Mouse (Mus musculus) MEL (cell line): ENCODE results near the gene Prkcq. TPM values are rescaled to one million over a fixed set of nuclear protein-coding genes. Genes with fewer than 3 reads are reported as not detected.

Experiments
- DNase-seq: peaks from one replicate; pipeline ENCODE4 v3.0.0; 2011; ENCODE audit warnings: low read depth, low spot score
- H3K27ac ChIP-seq: 2 replicates; pipeline ENCODE4 v1.5.1; 2012; ENCODE audit warnings: low read depth, mild to moderate bottlenecking, control low read depth, low read length, moderate library complexity; ENCODE audit not compliant: control insufficient read depth
- H3K27me3 ChIP-seq, 2 experiments: fragments of 150-350 bp in 1 of 2; sonication (generic) in 1 of 2; 2 replicates each; pipeline ENCODE4 v1.6.1; 2012; ENCODE audit warnings: low read length in 2 of 2, mild to moderate bottlenecking in 2 of 2, improper control_type of control experiment in 1 of 2, moderate library complexity in 1 of 2; ENCODE audit not compliant: insufficient read depth in 2 of 2, control insufficient read depth in 1 of 2
- H3K36me3 ChIP-seq, 2 experiments: 2 replicates each; pipeline ENCODE4 v1.6.1; 2012 to 2014; ENCODE audit warnings: low read length in 2 of 2, improper control_type of control experiment in 1 of 2, inconsistent platforms in 1 of 2, mild to moderate bottlenecking in 1 of 2; ENCODE audit not compliant: insufficient read depth in 2 of 2, control insufficient read depth in 1 of 2
- H3K4me1 ChIP-seq, 2 experiments: fragments of 150-350 bp in 1 of 2; sonication (generic) in 1 of 2; 2 replicates each; pipeline ENCODE4 v1.6.1; 2012; ENCODE audit warnings: low read length in 2 of 2, improper control_type of control experiment in 1 of 2, mild to moderate bottlenecking in 1 of 2; ENCODE audit not compliant: insufficient read depth in 2 of 2, control insufficient read depth in 1 of 2
- H3K4me3 ChIP-seq, 2 experiments: fragments of 150-350 bp in 1 of 2; sonication (generic) in 1 of 2; 2 replicates each; pipeline ENCODE4 v1.5.1; 2012; ENCODE audit warnings: low read depth in 2 of 2, low read length in 2 of 2, mild to moderate bottlenecking in 2 of 2, moderate library complexity in 2 of 2, control low read depth in 1 of 2, improper control_type of control experiment in 1 of 2; ENCODE audit not compliant: control insufficient read depth in 1 of 2, insufficient read depth in 1 of 2
- H3K79me2 ChIP-seq: 2 replicates; pipeline ENCODE4 v1.6.1; 2012; ENCODE audit warnings: mild to moderate bottlenecking, low read length, moderate library complexity; ENCODE audit not compliant: control insufficient read depth, poor library complexity, insufficient read depth
- H3K9ac ChIP-seq: 2 replicates; pipeline ENCODE4 v1.6.1; 2012; ENCODE audit warnings: low read depth, mild to moderate bottlenecking, control low read depth, low read length, moderate library complexity; ENCODE audit not compliant: control insufficient read depth, poor library complexity, severe bottlenecking
- H3K9me3 ChIP-seq: fragments of 150-350 bp; sonication (generic); replicated peaks from 2 replicates; pipeline ENCODE4 v1.6.1; 2012; ENCODE audit warnings: mild to moderate bottlenecking, low read length, improper control_type of control experiment, moderate library complexity; ENCODE audit not compliant: insufficient read depth
- E2F4 ChIP-seq: IDR thresholded peaks from 2 replicates; pipeline ENCODE4 v1.6.1; 2011; ENCODE audit warnings: low read depth, low read length, improper control_type of control experiment, borderline replicate concordance
- ETS1 ChIP-seq: IDR thresholded peaks from 2 replicates; pipeline ENCODE4 v1.6.1; 2012; ENCODE audit warnings: low read depth, mild to moderate bottlenecking, inconsistent platforms, low read length, improper control_type of control experiment, moderate library complexity
- KAT2A ChIP-seq: conservative IDR thresholded peaks from 2 replicates; pipeline ENCODE4 v1.6.1; 2012; ENCODE audit warnings: low read depth, low read length, improper control_type of control experiment, inconsistent platforms
- MAZ ChIP-seq: IDR thresholded peaks from 2 replicates; pipeline ENCODE4 v1.6.1; 2012; ENCODE audit warnings: low read depth, mild to moderate bottlenecking, inconsistent platforms, low read length, improper control_type of control experiment
- MYC ChIP-seq: IDR thresholded peaks from 2 replicates; pipeline ENCODE4 v1.6.1; 2011; ENCODE audit warnings: low read depth, mild to moderate bottlenecking, low read length, improper control_type of control experiment, moderate library complexity
- NELFE ChIP-seq: IDR thresholded peaks from 2 replicates; pipeline ENCODE4 v1.6.1; 2011; ENCODE audit warnings: low read depth, low read length, improper control_type of control experiment
- NRF1 ChIP-seq: IDR thresholded peaks from 2 replicates; pipeline ENCODE4 v1.6.1; 2014; ENCODE audit warnings: low read depth, mild to moderate bottlenecking, inconsistent platforms, low read length, improper control_type of control experiment, moderate library complexity; ENCODE audit not compliant: poor library complexity, insufficient read depth, severe bottlenecking
- POLR2AphosphoS2 ChIP-seq: IDR thresholded peaks from 2 replicates; pipeline ENCODE4 v1.6.1; 2011; ENCODE audit warnings: low read length, improper control_type of control experiment
- SMC3 ChIP-seq: IDR thresholded peaks from 2 replicates; pipeline ENCODE4 v1.6.1; 2011; ENCODE audit warnings: low read depth, low read length, improper control_type of control experiment
- TBP ChIP-seq: IDR thresholded peaks from 2 replicates; pipeline ENCODE4 v1.8.0; 2011; ENCODE audit warnings: low read depth, low read length, improper control_type of control experiment
- UBTF ChIP-seq: IDR thresholded peaks from 2 replicates; pipeline ENCODE4 v1.6.1; 2012; ENCODE audit warnings: low read depth, mild to moderate bottlenecking, inconsistent platforms, low read length, improper control_type of control experiment, moderate library complexity, borderline replicate concordance; ENCODE audit not compliant: insufficient read depth
- ZC3H11A ChIP-seq: IDR thresholded peaks from 2 replicates; pipeline ENCODE4 v1.6.1; 2012; ENCODE audit warnings: low read depth, mild to moderate bottlenecking, inconsistent platforms, low read length, improper control_type of control experiment
- polyA plus RNA-seq, 2 experiments: library from polyadenylated mRNA; stranded (reverse) in 1 of 2; unstranded in 1 of 2; fragments of >175 nt in 1 of 2; fragments of >200 nt in 1 of 2; gene quantifications; 2 replicates each; pipeline versions ENCODE4 v1.2.1 to v1.2.4; 2012; ENCODE audit warnings: low replicate concordance in 2 of 2, low read depth in 1 of 2; ENCODE audit not compliant: insufficient read length in 2 of 2, insufficient read depth in 1 of 2, missing spikeins in 1 of 2
- total RNA-seq: library from RNA; depleted of rRNA; stranded (reverse); fragments of 300-350 nt; gene quantifications from 2 replicates; pipeline ENCODE4 v1.2.3, GENCODE M21; 2012

Prkcq gene
- total and polyA plus RNA-seq, 3 experiments = 0.12 to 0.19 TPM; not detected in 1

DNA sequence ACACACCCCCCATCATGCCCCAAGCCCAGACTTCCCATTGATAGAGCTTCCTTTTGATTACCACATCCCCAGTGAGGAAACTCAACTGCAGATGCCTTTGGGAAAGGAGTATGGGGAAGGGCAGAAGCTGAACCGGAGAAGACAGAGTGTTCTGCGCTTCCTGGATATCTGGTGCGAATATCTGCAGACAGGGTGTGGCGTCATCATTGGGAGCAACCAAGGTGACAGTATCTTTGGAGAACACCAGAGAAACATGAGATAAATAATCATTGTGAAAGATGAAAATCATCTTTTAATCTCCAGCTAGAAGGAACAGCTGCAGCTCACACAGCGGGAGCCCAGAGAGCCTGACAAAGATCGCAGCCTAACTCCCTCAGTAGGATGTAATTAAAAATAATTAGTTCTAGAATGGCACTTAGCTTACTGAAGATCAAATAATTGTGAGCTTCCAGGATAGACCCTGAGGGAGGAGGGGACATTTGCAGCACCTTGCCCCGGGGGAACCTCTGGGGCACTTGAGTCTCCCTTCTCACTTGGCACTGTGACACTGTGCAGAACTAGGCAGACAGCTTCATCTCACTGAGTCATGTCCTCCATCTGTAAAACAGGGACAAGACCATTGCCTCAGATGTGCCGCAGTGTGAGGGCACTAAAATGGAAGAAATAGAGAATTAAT, 38.5 kb downstream of the Prkcq start (continued):
- no peak for TF ChIP-seq NRF1
- TF ChIP-seq ZC3H11A = no peak

- H3K27me3 ChIP-seq = no peaks in the 10 kb centered on the region
- no peaks in the 10 kb centered on the region for H3K9me3 ChIP-seq
- no peak for DNase-seq
- H3K27ac ChIP-seq = no peak overlapping the region
- TF ChIP-seq MAZ (no peak), MYC (no peak), TBP (no peak)
- H3K4me3 ChIP-seq = no peak overlapping the region
- peaks cover 0 to 25% of the 10 kb centered on the region in 2 experiments; a peak in 2 of 4 replicates for H3K36me3 ChIP-seq
- no peaks in the 10 kb centered on the region for H3K79me2 ChIP-seq
- peaks cover 13 to 32% of the 10 kb centered on the region in 2 experiments for H3K4me1 ChIP-seq
- H3K9ac ChIP-seq = no peak overlapping the region
These were observed 40.2 kb downstream of the Prkcq start for GRCm38 (mm10) chr2:11211961-11212562.

- DNase-seq = no peak
- TF ChIP-seq KAT2A = no peak
- no peak for TF ChIP-seq E2F4
- no peak for TF ChIP-seq SMC3
- no peak for TF ChIP-seq ETS1
- no peak for TF ChIP-seq POLR2AphosphoS2
- TF ChIP-seq UBTF = no peak
- no peak for TF ChIP-seq NELFE
- no peaks in the 10 kb centered on the region for H3K9me3 ChIP-seq
- peaks cover 0 to 22% of the 10 kb centered on the region in 2 experiments; a peak in 2 of 4 replicates for H3K36me3 ChIP-seq
- H3K79me2 ChIP-seq = no peaks in the 10 kb centered on the region
- no peaks in the 10 kb centered on the region for H3K27me3 ChIP-seq
- H3K4me3 ChIP-seq = no peak overlapping the region
- no peak overlapping the region for H3K27ac ChIP-seq
- no peak overlapping the region for H3K9ac ChIP-seq
- H3K4me1 ChIP-seq = peaks cover 15 to 23% of the 10 kb centered on the region in 2 experiments
These were observed 44.5 kb downstream of the Prkcq start for GRCm38 (mm10) chr2:11216421-11216820.
